ENCODE assay signal across 7 mouse cellular contexts in the genomic region with DNA sequence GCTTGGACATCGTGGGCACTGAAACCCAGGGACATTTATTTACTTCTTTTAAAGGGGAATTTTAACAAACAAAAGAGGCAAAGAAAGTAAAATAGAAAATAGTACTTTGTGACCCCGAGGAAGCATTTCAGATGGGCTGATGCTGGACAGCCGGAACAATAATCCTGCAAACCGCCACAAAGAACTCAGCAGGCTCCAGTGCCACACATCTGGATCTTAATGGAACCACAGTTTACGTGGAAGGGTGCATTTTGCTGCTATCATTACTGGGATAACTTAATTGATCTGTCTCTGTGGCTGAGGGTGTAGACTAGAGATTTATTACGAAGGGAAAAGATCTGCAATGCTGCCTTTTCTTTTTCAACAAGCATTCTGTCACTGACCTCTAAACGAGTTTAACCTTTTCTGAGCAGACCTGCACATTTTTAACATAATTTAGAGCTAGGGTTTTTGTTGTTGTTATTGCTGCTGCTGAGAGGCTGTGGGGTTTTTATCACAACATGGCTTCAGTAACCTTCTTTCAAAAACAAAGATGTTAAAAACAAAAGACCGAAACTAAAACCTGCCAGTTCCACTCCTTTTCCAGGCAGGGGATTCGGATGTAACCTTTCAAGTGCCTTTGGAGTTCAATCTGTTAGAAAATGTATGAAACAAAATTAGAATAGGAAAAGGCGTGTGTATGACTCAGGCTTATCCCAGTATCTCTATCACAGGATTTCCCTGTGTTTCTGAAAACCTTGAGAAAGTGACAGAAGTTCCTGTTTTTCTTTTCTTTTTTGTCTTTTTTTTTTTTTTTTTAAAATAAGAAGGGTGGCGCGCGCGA.
DNase-seq lines count a peak whose midpoint lies in the region; ATAC-seq and TF ChIP-seq lines count a peak whose summit lies in the region.

No protein-coding gene starts in this region.

- no peak for ATAC-seq in lung, postnatal 0 days
- no peak for ATAC-seq in embryonic facial prominence, embryonic 12.5 days (ENCODE audit: insufficient number of reproducible peaks, insufficient read depth, low FRiP score, low TSS enrichment)
- ATAC-seq in intestine, embryonic 16.5 days: no peak
- ATAC-seq in megakaryocyte-erythroid progenitor cell, adult 5-6 weeks (replicated peaks; ENCODE audit: low FRiP score, low TSS enrichment, poor library complexity, severe bottlenecking): no peak

- DNase-seq in lung, postnatal 0 days (ENCODE audit: low spot score): peak; percentile 59
- DNase-seq in lung, postnatal 25 days (ENCODE audit: low spot score): no peak
- no peak for DNase-seq in right cerebral cortex, postnatal 25 days

- H3K27me3 ChIP-seq in lung, postnatal 0 days (replicated peaks; ENCODE audit: insufficient read depth, low read length): no peaks in the 10 kb centered on the region
- H3K27me3 ChIP-seq in embryonic facial prominence, embryonic 12.5 days: no peaks in the 10 kb centered on the region
- no peaks in the 10 kb centered on the region for H3K27me3 ChIP-seq in intestine, embryonic 16.5 days (replicated peaks; ENCODE audit: control insufficient read depth, insufficient read depth, low read length)
- H3K27me3 ChIP-seq in small intestine, adult 2 months (ENCODE audit: control insufficient read depth, insufficient read depth, low read length): peaks cover 3% of the 10 kb centered on the region; the same call in 1 of the 2 replicates

- TF ChIP-seq EP300 in lung, postnatal 0 days (IDR thresholded peaks at IDR 0.05): no peak

- peak overlapping the region; percentile 99 for H3K27ac ChIP-seq in lung, postnatal 0 days (ENCODE audit: low read length)
- H3K27ac ChIP-seq in embryonic facial prominence, embryonic 12.5 days: 0 out of 2 replicates have a peak overlapping the region, but pooled peaks have one; percentile 3
- no peak overlapping the region for H3K27ac ChIP-seq in intestine, embryonic 16.5 days (ENCODE audit: low read length)
- H3K27ac ChIP-seq in small intestine, adult 2 months (ENCODE audit: insufficient read depth, low read depth, low read length): no peak overlapping the region

- peaks cover 22% of the 10 kb centered on the region for H3K4me1 ChIP-seq in lung, postnatal 0 days (ENCODE audit: insufficient read depth, low read depth, low read length)
- H3K4me1 ChIP-seq in embryonic facial prominence, embryonic 12.5 days: peaks cover 59% of the 10 kb centered on the region
- peaks cover 26% of the 10 kb centered on the region for H3K4me1 ChIP-seq in intestine, embryonic 16.5 days (ENCODE audit: control insufficient read depth, insufficient read depth, low read length)
- peaks cover 3% of the 10 kb centered on the region; the same call in 1 of the 2 replicates for H3K4me1 ChIP-seq in small intestine, adult 2 months (ENCODE audit: control insufficient read depth, insufficient read depth, insufficient read length, low read length)

- H3K9ac ChIP-seq in lung, postnatal 0 days (replicated peaks; ENCODE audit: low read depth): peak overlapping the region; percentile 97
- H3K9ac ChIP-seq in embryonic facial prominence, embryonic 12.5 days: peak overlapping the region; percentile 96
- H3K9ac ChIP-seq in intestine, embryonic 16.5 days (ENCODE audit: low read depth, low read length): peak overlapping the region; percentile 96

- no peak for TF ChIP-seq CTCF in lung, postnatal 0 days (IDR thresholded peaks at IDR 0.05)
- no peak for TF ChIP-seq CTCF in small intestine, adult 2 months (IDR thresholded peaks at IDR 0.05; ENCODE audit: extremely low read depth, insufficient read length, insufficient replicate concordance, low read depth, low read length)

- H3K9me3 ChIP-seq in lung, postnatal 0 days (ENCODE audit: low read length): no peaks in the 10 kb centered on the region
- no peaks in the 10 kb centered on the region for H3K9me3 ChIP-seq in embryonic facial prominence, embryonic 12.5 days
- H3K9me3 ChIP-seq in intestine, embryonic 16.5 days (ENCODE audit: control insufficient read depth, low read length): no peaks in the 10 kb centered on the region

- TF ChIP-seq POLR2A in small intestine, adult 2 months (IDR thresholded peaks at IDR 0.05; ENCODE audit: low read depth, low read length): no peak

- H3K4me2 ChIP-seq in lung, postnatal 0 days (replicated peaks; ENCODE audit: low read depth, low read length): peak overlapping the region; percentile 84
- peak overlapping the region; percentile 75 for H3K4me2 ChIP-seq in embryonic facial prominence, embryonic 12.5 days (replicated peaks)
- H3K4me2 ChIP-seq in intestine, embryonic 16.5 days (ENCODE audit: low read depth, low read length): peak overlapping the region; percentile 75

- no peaks in the 10 kb centered on the region for H3K36me3 ChIP-seq in lung, postnatal 0 days (ENCODE audit: insufficient read depth, low read length)
- H3K36me3 ChIP-seq in embryonic facial prominence, embryonic 12.5 days: no peaks in the 10 kb centered on the region
- H3K36me3 ChIP-seq in intestine, embryonic 16.5 days (ENCODE audit: control insufficient read depth, insufficient read depth, low read length): no peaks in the 10 kb centered on the region
- no peaks in the 10 kb centered on the region for H3K36me3 ChIP-seq in small intestine, adult 2 months (ENCODE audit: control insufficient read depth, insufficient read depth, low read length)

- 6% methylated on average over 14 of the region's 14 CpGs for WGBS in lung, postnatal 0 days
- 2% methylated on average over 14 of the region's 14 CpGs for WGBS in embryonic facial prominence, embryonic 12.5 days
- WGBS in intestine, embryonic 16.5 days: 16% methylated on average over 14 of the region's 14 CpGs
- WGBS in small intestine, adult 2 months: 31% methylated on average over 14 of the region's 14 CpGs

- peak overlapping the region; percentile 97 for H3K4me3 ChIP-seq in lung, postnatal 0 days (ENCODE audit: low read depth, low read length)
- peak overlapping the region; percentile 97 for H3K4me3 ChIP-seq in embryonic facial prominence, embryonic 12.5 days
- peak overlapping the region; percentile 99 for H3K4me3 ChIP-seq in intestine, embryonic 16.5 days (ENCODE audit: low read length)
- peak overlapping the region; percentile 76 for H3K4me3 ChIP-seq in small intestine, adult 2 months (ENCODE audit: low read depth, low read length)

Comparison
In these comparisons a context has a peak if more than half of its experiments do, and no peak if none do; other contexts are left out.
1. H3K27ac ChIP-seq: peak in lung, postnatal 0 days (single experiment) and embryonic facial prominence, embryonic 12.5 days (single experiment); none in intestine, embryonic 16.5 days (single experiment) and small intestine, adult 2 months (single experiment).
2. Peak in every context shown above with its lines, with median percentiles within 50 percentile points of each other: H3K4me2 ChIP-seq, H3K4me3 ChIP-seq and H3K9ac ChIP-seq.